Mouse (Mus musculus) neutrophil, adult 83 days (primary cell): ENCODE data around the gene Rnf123. TPM values are rescaled to one million over a fixed set of nuclear protein-coding genes. Genes with fewer than 3 reads are reported as not detected.

Experiments
- total RNA-seq, 2 experiments: library from RNA; stranded (reverse); gene quantifications; one replicate each; pipeline ENCODE4 v1.2.4; 2023

Rnf123 gene
- total RNA-seq: 10 to 100 TPM; 49.7 to 65.9 TPM

DNA sequence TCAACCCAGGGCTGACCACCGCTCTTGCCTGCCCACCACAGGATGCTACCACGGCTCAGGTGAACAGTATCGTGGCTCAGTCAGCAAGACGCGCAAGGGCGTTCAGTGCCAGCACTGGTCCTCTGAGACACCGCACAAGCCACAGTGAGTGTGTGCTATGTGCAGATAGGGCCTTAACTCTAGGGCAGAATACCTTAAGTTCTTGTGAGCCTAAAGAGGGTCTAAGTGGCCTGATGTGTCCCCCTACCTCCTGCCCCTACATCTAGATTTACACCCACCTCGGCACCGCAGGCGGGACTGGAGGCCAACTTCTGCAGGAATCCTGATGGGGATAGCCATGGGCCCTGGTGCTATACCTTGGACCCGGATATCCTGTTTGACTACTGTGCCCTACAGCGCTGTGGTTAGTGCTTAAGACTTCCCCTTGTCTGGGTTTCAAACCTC is at the start of gene Rnf123:
TSS of gene Rnf123 (minus strand) at position 359 of the 444 bp plus-strand sequence.

DNA sequence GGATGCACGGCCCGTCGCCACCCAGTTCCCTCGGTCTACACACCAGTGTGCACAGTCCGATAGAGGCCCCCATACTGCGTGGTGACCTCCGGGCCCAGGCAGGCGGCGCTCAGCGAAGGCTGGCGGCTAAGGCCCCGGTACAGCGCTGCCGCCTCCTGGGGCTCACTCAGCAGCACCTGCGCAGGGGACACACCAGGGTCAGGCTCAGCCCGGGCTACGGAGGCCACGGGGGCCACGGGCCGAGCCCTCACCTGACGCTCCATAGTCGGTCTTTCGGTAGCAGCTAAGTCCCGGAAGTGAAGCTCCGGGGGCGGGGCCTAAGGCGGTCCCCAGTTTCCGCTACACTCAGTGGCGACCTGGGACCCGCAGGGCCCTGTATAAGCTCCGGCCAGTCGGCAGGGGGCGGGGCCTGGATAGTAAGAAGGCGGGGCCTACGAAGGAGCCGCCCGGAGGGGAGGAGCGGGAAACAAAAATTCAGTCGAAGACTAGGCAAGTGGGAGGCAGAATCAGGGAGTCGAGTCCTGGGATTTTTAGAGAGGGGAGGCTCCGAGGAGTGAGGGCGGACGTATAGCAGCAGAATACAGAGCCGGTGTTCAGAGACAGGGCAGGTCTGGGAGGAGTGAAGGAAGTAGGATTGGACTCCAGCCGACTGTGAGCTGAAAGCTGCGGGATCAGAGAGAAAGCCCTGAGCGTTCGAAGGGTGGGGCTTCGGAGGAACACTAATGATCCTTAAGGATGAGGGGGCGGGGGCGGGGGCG is 11.2 kb upstream of the Rnf123 start, which contains the start of gene Apeh:
TSS of gene Apeh (minus strand) at position 423 of the 758 bp plus-strand sequence.

DNA sequence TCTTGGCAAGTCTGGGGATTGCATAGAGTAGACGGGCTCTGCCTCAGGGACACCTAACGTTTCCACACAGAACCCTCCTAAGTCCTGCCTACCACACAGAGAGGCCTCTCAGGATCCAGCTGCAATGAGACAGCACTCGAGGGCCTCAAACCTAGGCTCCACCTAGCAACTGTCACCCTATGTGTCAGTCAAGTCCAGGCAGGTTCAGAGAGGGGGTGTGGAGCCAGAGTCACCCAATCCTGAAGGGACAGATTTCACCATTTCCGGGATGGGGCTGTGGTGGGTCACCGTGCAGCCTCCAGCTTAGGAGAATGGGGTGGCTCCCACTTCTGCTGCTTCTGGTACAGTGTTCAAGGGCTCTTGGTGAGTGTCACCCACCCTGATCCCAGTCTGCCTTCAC is 3.0 kb downstream of the Rnf123 start, which contains the start of gene Mst1:
TSS of gene Mst1 (plus strand) at position 269 of the 400 bp plus-strand sequence.

DNA sequence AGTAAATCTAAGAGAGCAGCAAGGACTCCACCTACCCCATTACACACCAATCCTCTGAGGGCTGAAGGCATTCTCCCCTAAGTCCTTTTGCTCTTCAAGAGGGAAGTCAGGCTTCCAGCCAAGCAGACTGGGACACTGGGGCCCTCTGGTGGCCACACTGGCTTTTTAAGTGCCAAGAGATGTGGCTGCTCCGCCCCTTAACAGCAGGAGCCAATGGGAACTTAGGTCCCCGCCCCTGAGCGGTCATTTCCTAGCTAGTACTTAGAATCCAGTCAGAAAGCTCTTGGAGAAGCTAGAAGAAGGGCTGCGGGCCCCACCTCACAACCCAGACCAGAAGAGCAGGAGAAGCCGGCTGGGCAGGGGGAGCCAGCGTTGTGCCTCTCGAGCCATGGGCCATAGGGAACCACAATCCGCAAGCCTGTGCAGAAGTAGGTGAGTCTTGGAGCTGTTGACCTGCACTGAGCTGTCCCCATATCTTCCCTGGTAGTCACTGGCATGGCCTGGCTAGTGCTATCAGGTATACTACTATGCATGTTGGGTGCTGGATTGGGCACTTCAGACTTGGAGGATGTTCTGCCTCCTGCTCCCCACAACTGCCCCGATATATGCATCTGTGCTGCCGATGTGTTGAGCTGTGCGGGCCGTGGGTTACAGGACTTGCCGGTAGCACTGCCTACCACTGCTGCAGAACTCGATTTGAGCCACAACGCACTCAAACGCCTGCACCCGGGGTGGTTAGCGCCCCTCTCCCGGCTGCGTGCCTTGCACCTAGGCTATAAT is 30.1 kb downstream of the Rnf123 start, which contains the start of gene Amigo3:
TSS of gene Amigo3 (plus strand) at position 275 of the 780 bp plus-strand sequence.

DNA sequence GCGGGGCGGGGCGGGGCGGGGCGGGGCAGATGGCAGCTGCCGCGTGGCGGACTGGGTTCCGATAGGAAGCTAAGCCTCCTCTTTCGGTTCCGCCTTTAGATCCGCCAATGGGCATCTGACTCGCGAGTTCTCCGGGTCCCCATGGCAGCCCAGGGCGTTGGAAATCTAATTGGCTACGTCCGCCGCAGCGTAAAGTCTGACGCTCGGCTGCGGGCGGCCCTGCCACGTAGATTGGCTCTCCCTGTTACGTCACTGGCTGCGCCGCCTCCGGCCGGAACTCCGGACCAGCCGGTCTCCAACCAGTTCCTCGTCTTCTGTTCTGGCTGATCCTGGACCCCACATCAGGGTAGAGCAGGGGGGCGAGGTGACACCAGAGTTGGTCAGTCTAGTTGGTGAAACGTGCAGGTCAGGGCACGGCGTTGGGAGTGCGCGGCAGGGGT is 34.1 kb downstream of the Rnf123 start, which contains the start of gene Gmppb:
TSS of gene Gmppb (plus strand) at position 227 of the 440 bp plus-strand sequence.

DNA sequence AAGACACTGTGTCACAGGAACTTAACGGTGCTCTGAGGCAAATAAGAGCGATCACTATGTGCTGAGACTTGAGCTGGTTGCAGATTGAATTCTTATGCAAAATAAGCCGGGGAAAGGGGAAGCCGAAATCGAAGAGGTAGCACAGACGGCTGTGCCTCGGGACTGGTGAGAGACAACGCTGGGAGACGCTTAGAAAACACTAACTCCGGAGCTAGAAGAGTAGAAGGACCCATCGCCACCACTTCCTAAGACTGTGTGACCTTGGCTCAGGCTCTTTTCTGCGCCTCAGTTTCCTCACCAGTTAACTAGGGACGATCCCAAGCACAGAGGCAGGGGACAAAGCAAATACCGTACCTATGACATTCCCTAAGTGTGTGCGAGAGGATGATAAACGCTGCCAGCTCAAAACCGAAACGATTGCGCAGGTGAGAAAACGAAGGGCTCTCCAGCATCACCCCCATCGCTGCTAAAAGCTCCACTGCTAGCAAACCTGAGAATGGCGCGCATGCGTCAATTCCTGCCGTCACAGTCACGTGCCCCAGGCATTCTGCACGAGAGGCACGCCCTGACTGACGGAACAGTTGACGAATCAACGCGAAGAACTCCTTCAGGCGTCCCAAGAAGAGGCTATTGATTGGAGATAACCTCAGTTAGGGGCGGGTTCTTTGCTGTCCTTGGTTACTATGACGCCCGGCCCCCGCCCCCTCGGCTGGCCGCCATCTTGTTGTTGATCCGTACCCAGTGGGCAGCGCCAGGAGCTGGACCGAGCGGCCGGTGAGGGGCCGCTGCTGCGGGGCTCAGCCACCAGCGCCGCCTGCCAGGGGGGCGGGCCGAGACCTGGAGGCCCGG is 81.0 kb downstream of the Rnf123 start, which contains the start of gene Ip6k1:
TSS of gene Ip6k1 (plus strand) at position 580 of the 849 bp plus-strand sequence.

Other genes with a start within 250 kb of the Rnf123 start
- gene Rbm6, start 210.1 kb downstream of the Rnf123 start, total RNA-seq: 10 to 100 TPM; 60.4 to 61.5 TPM
- gene Mon1a, start 195.2 kb downstream of the Rnf123 start, total RNA-seq: 10 to 100 TPM in 1 of 2 experiments, 1 to 10 TPM in 1; 9.6 to 10.5 TPM
- 1 to 10 TPM; 1.4 to 2.2 TPM for gene Mst1r, start 176.5 kb downstream of the Rnf123 start, total RNA-seq
- not detected for gene Actl11, start 154.9 kb downstream of the Rnf123 start, total RNA-seq
- not detected for gene Camkv, start 147.7 kb downstream of the Rnf123 start, total RNA-seq
- 10 to 100 TPM; 13.1 to 17.7 TPM for gene Traip, start 133.2 kb downstream of the Rnf123 start, total RNA-seq
- 10 to 100 TPM; 63.0 to 83.7 TPM for gene Uba7, start 107.8 kb downstream of the Rnf123 start, total RNA-seq
- gene Gm20661, start 100.3 kb downstream of the Rnf123 start, total RNA-seq: not detected
- 1 to 10 TPM; 2.4 to 2.7 TPM for gene Inka1, start 97.5 kb downstream of the Rnf123 start, total RNA-seq
- gene Cdhr4, start 90.8 kb downstream of the Rnf123 start, total RNA-seq: 1 to 10 TPM in 1 of 2 experiments, under 1 TPM in 1; 0.44 to 1.6 TPM
- 1 to 10 TPM in 1 of 2 experiments, not detected in 1; 1.1 TPM for gene Gm20662, start 87.0 kb downstream of the Rnf123 start, total RNA-seq
- 100 to 1,000 TPM; 105 to 113 TPM for gene Ip6k1, start 80.8 kb downstream of the Rnf123 start, total RNA-seq
- gene Gmppb, start 34.1 kb downstream of the Rnf123 start, total RNA-seq: 10 to 100 TPM; 18.7 to 19.0 TPM
- 1 to 10 TPM; 3.6 to 4.6 TPM for gene Amigo3, start 30.2 kb downstream of the Rnf123 start, total RNA-seq
- under 1 TPM; 0.37 to 0.93 TPM for gene Mst1, start 2.9 kb downstream of the Rnf123 start, total RNA-seq
- 10 to 100 TPM; 54.8 to 67.8 TPM for gene Apeh, start 11.3 kb upstream of the Rnf123 start, total RNA-seq
- under 1 TPM; 0.68 to 0.94 TPM for gene Bsn, start 107.0 kb upstream of the Rnf123 start, total RNA-seq
- gene Dag1, start 180.6 kb upstream of the Rnf123 start, total RNA-seq: 1 to 10 TPM; 6.3 to 6.9 TPM
- 1 to 10 TPM; 1.0 to 2.8 TPM for gene Nicn1, start 207.1 kb upstream of the Rnf123 start, total RNA-seq
- gene Amt, start 213.5 kb upstream of the Rnf123 start, total RNA-seq: under 1 TPM in 1 of 2 experiments, not detected in 1; 0.68 TPM
- 100 to 1,000 TPM; 425 to 443 TPM for gene Rhoa, start 222.8 kb upstream of the Rnf123 start, total RNA-seq
- 10 to 100 TPM; 13.5 to 13.9 TPM for gene Tcta, start 222.8 kb upstream of the Rnf123 start, total RNA-seq